Mouse (Mus musculus) bone marrow macrophage, adult 2 months (primary cell): ENCODE results near the gene Hist2h2aa2.
A peak's percentile ranks its signal among the peaks of the same experiment; 100 is the strongest.

Experiments used
- CTCF ChIP-seq: IDR thresholded peaks from 2 replicates; pipeline ENCODE4 v1.5.1; 2012; ENCODE audit warnings: low read depth, mild to moderate bottlenecking, low read length, moderate library complexity
- POLR2A ChIP-seq: IDR thresholded peaks from 2 replicates; pipeline ENCODE4 v1.6.1; 2012; ENCODE audit warnings: mild to moderate bottlenecking, low read depth, low read length, borderline replicate concordance

- no peak; the same call in 1 of the 2 replicates for TF ChIP-seq CTCF
- 0 out of 2 replicates have a peak, but pooled peaks have one; percentile 51 for TF ChIP-seq POLR2A
These were observed 23.7 kb upstream of the Hist2h2aa2 start for GRCm38 (mm10) chr3:96263558-96264403.
